Mouse (Mus musculus): ENCODE results near the gene Tc2n.

DNA sequence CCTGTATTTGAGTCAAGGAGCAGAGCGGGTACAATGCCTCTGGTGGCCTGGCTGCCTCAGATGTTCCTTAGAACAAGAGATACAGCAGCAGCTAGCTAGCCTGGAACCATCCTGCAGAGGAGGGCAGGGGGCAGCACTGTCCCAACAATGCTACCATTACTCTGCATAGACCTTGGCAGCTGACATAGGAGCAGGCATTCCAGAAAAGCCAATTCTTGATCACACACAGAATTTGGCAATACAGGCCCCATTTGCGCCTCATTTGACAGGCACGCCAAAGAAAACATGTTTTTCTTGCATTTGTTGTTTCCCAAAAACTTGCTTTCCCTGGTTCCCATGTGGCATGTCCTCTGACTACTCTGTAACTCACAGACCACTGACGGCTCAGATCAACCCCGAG, 43.7 kb upstream of the Tc2n start:
- TF ChIP-seq CTCF (IDR thresholded peaks at IDR 0.05; ENCODE audit: control insufficient read depth, insufficient read depth, insufficient read length) (no peak), MYOG (IDR thresholded peaks at IDR 0.05; ENCODE audit: control insufficient read depth, extremely low read depth, insufficient read length) (no peak), FOSL1 (IDR thresholded peaks at IDR 0.05; ENCODE audit: insufficient read depth, low read length, poor library complexity, severe bottlenecking) (no peak), CEBPB (IDR thresholded peaks at IDR 0.05; ENCODE audit: low read depth) (no peak), MYOD1 (IDR thresholded peaks at IDR 0.05; ENCODE audit: control insufficient read depth, insufficient read length, low read depth) (no peak), MAX (IDR thresholded peaks at IDR 0.05) (no peak), USF1 (IDR thresholded peaks at IDR 0.05; ENCODE audit: low read depth) (no peak)

Data from C2C12 (cell line).